Comparison of ENCODE assay signal across 18 mouse cellular contexts in genomic region chr16:19973480-19973879, GRCm38 (mm10). TPM values are rescaled to one million over a fixed set of nuclear protein-coding genes. Genes with fewer than 3 reads are reported as not detected.
DNase-seq lines count a peak whose midpoint lies in the region.
"Had no signal": no experiment of that assay in that cellular context is flagged by ENCODE, and none has a peak within 500 bp of the region (broad histone marks: within the 10 kb centered on the region; RNA-seq: fewer than 3 reads in every experiment).

No protein-coding gene starts in this region.

- H3K36me3 ChIP-seq in splenic B cell, adult 2 months (ENCODE audit: control insufficient read depth, insufficient read depth, low read length, poor library complexity, severe bottlenecking) = no peaks in the 10 kb centered on the region; the same call in none of the 2 replicates
- H3K36me3 ChIP-seq: forebrain, embryonic 12.5 days; hindbrain, embryonic 13.5 days; midbrain, embryonic 13.5 days had no signal

- peak; percentile 21 for DNase-seq in layer of hippocampus, adult 11-12 months (ENCODE audit: low spot score)
- DNase-seq in layer of hippocampus, postnatal 10 days (ENCODE audit: low spot score in 2 of 2) = no peak
- DNase-seq in urinary bladder, postnatal 14 days (ENCODE audit: low spot score) = peak; percentile 6
- no peak for DNase-seq in urinary bladder, postnatal 25 days (ENCODE audit: low spot score)
- peak; percentile 56 for DNase-seq in lung, postnatal 36 days
- peak; percentile 37 for DNase-seq in splenic B cell, adult 2 months (ENCODE audit: low read depth, low spot score)
- no peak for DNase-seq in embryo, embryonic 10 days (ENCODE audit: low spot score)
- DNase-seq in ovary, postnatal 36 days (ENCODE audit: low spot score) = no peak
- DNase-seq: adrenal gland, postnatal 36 days; cerebellum, adult 11 months; kidney, adult 11 months; left cerebral cortex, postnatal 4 days; lung, embryonic 14.5 days; right cerebral cortex, postnatal 25 days; thymus, adult 18-20 months had no signal

- H3K27me3 ChIP-seq in splenic B cell, adult 2 months (ENCODE audit: control insufficient read depth, insufficient read depth, low read length, poor library complexity, severe bottlenecking) = no peaks in the 10 kb centered on the region
- H3K27me3 ChIP-seq: forebrain, embryonic 12.5 days; hindbrain, embryonic 13.5 days; midbrain, embryonic 13.5 days had no signal

RNA-seq across cellular contexts. Expression of gene Klhl6, which starts 9.4 kb away (rescaled TPM):
- 1 to 10 TPM; 3.3 to 3.4 TPM for total RNA-seq in layer of hippocampus, postnatal 10 days (2021)

Comparison
In these comparisons a context has a peak if more than half of its experiments do, and no peak if none do; other contexts are left out.
1. DNase-seq: peak in layer of hippocampus, adult 11-12 months (single experiment), urinary bladder, postnatal 14 days (single experiment), lung, postnatal 36 days (single experiment) and splenic B cell, adult 2 months (single experiment); none in layer of hippocampus, postnatal 10 days (0 of 2), urinary bladder, postnatal 25 days (single experiment), embryo, embryonic 10 days (single experiment) and ovary, postnatal 36 days (single experiment).